Mouse (Mus musculus) liver, embryonic 14.5 days (tissue): ENCODE results near the gene Adamts16.

Source experiments
- CTCF ChIP-seq: IDR thresholded peaks from 2 replicates; pipeline ENCODE4 v1.5.1; 2016; ENCODE audit warnings: antibody characterized with exemption, low read depth, control low read depth
- EP300 ChIP-seq: IDR thresholded peaks from 2 replicates; pipeline ENCODE4 v1.6.1; 2016; ENCODE audit warnings: antibody characterized with exemption, low read depth

GRCm38 (mm10) chr13:70769156-70769555 is 72.5 kb downstream of the Adamts16 start:
- no peak for TF ChIP-seq CTCF
- no peak for TF ChIP-seq EP300
